Mouse (Mus musculus) gastrocnemius, postnatal 14 days (tissue): Measurements from ENCODE around the gene Olfr938. TPM values are rescaled to one million over a fixed set of nuclear protein-coding genes. Genes with fewer than 3 reads are reported as not detected.

Source experiments
- DNase-seq: peaks from one replicate; pipeline ENCODE4 v3.0.0; 2021; ENCODE audit warnings: mixed read lengths
- intact Hi-C: fragments of 180-260 bp; cut with DNase I; formaldehyde crosslinking; loops from one replicate; pipeline ENCODE4 v1.15.1; 2025; ENCODE audit warnings: low total_unique reads
- long read RNA-seq, 2 experiments: library from polyadenylated mRNA; stranded (forward); transcript quantifications; one replicate each; pipeline ENCODE4 v2.0.0; 2021
- microRNA-seq, 2 experiments: library from miRNA; unstranded; fragments of <30 nt; microRNA quantifications; one replicate each; pipeline ENCODE4 v1.2.0; 2021
- total RNA-seq, 2 experiments: library from RNA; stranded (reverse); gene quantifications; 2 replicates each; pipeline ENCODE4 v1.2.3; 2021

The Olfr938 gene
- not detected for total RNA-seq
- long read RNA-seq, experiment 1, result 0 reads
- long read RNA-seq, experiment 2, result 0 reads

DNA sequence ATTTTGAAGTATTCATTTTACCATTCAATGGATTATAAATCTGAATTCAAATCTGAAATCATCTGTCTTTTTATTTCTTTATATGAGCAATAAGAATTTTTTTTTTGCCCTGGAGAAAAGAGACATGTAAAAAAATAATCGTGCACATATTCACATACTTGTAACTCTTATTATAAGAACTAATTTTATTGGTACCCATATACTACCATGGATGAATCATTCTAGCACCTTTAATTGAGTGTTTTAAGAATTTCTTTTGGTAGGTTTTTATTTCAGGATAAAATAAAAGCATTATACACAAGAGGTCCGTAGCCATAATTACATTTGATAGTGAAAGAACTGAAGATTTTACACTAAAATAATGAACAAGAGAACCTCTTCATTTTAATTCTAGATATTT lies at the start of gene Olfr938:
Gene Olfr938, minus strand, starts transcription at position 101 of the 400 bp plus-strand sequence.
- intact Hi-C loops, result no loop called here
- DNase-seq, result no peak

- intact Hi-C loops, result no loop called here
Observed at GRCm38 (mm10) chr9:39127831-39128230, 49.1 kb upstream of the Olfr938 start, which contains the start of gene Olfr27. TSS of gene Olfr27 (plus strand) at chr9:39128131.

GRCm38 (mm10) chr9:39127326-39127725 lies 48.6 kb upstream of the Olfr938 start:
- intact Hi-C loops, result no loop called here

More at GRCm38 (mm10) chr9:39127831-39128230, 49.1 kb upstream of the Olfr938 start, which contains the start of gene Olfr27:
- no peak for DNase-seq

DNA sequence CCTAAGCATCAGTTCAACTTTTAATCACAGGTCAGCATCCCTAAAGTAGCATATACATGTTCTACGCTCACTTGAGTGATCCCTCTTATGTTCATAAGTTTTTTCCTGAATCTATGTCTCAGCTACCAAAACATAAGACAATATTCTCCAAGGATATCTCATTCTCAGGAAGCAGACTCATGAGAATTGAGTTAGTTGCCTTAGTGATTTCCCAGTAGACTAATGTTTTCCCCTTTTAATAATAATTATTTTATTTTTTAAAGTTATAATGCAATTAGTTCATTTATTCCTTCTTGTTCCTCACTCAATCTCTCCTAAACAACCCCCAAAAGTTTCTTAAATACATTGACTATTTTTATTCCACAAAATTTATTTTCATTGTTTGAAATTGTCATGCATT lies 13.8 kb downstream of the Olfr938 start, which contains the start of gene Olfr937:
Gene Olfr937, minus strand, starts transcription at position 101 of the 400 bp plus-strand sequence.
- intact Hi-C loops, result no loop called here
- DNase-seq, result no peak

More at GRCm38 (mm10) chr9:39127326-39127725, 48.6 kb upstream of the Olfr938 start:
- DNase-seq, result no peak

Small RNA genes within 50 kb of the gene (microRNA-seq; reads per million reads assigned to microRNA genes)
- gene Gm25032 (0 reads per million in 2 experiments), gene Gm25529 (0 reads per million in 2 experiments)

Other genes with a start within 250 kb of the Olfr938 start
- gene Olfr924, start 234.4 kb downstream of the Olfr938 start, total RNA-seq, result not detected
- gene Olfr26, start 223.8 kb downstream of the Olfr938 start, total RNA-seq, result not detected
- not detected for gene Olfr926, start 201.8 kb downstream of the Olfr938 start, total RNA-seq
- gene Olfr930, start 149.1 kb downstream of the Olfr938 start, total RNA-seq, result not detected
- not detected for gene Olfr933, start 106.6 kb downstream of the Olfr938 start, total RNA-seq
- not detected for gene Olfr934, start 90.6 kb downstream of the Olfr938 start, total RNA-seq
- gene Olfr935, start 79.2 kb downstream of the Olfr938 start, total RNA-seq, result not detected
- not detected for gene Olfr146, start 55.5 kb downstream of the Olfr938 start, total RNA-seq
- gene Olfr937, start 13.9 kb downstream of the Olfr938 start, total RNA-seq, result not detected
- gene Olfr27, start 49.2 kb upstream of the Olfr938 start, total RNA-seq, result not detected
- not detected for gene Olfr943, start 87.4 kb upstream of the Olfr938 start, total RNA-seq
- not detected for gene Olfr944, start 123.0 kb upstream of the Olfr938 start, total RNA-seq
- gene Olfr1537, start 171.1 kb upstream of the Olfr938 start, total RNA-seq, result not detected
- gene Olfr945, start 197.9 kb upstream of the Olfr938 start, total RNA-seq, result not detected
- gene Olfr948, start 247.2 kb upstream of the Olfr938 start, total RNA-seq, result not detected